Mouse (Mus musculus): Measurements from ENCODE around the gene Asap3. TPM values are rescaled to one million over a fixed set of nuclear protein-coding genes. Genes with fewer than 3 reads are reported as not detected.

Asap3 gene
- total and polyA plus RNA-seq, 2 experiments, result 3.3 to 5.8 TPM

DNA sequence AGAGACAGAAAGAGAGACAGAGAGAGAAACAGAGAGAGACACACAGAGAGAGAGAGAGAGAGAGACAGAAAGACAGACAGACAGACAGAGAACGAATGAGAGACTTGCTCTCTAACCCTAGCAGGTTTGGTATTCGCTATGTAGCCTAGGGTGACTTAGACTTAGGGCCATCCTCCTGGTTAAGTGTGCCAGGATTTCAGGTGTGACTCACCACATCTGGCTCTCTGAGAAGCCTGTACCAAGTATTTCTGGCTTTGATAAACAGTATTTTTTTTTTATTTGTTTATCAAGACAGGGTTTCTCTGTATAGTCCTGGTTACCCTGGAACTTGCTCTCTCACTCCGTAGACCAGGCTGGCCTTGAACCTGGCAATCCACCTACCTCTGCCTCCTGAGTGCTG, 38.5 kb upstream of the Asap3 start:
- Histone ChIP-seq H3K9ac (ENCODE audit: low read depth, low read length) (no peak overlapping the region), H3K27me3 (ENCODE audit: control insufficient read depth, insufficient read depth, low read length) (no peaks in the 10 kb centered on the region), H3K27ac (replicated peaks; ENCODE audit: insufficient read depth, low read depth, low read length) (no peak overlapping the region), H3K79me2 (ENCODE audit: control insufficient read depth, insufficient read depth, low read length) (no peaks in the 10 kb centered on the region), H3K36me3 (ENCODE audit: control insufficient read depth, insufficient read depth, low read length) (no peaks in the 10 kb centered on the region), H3K4me1 (ENCODE audit: control insufficient read depth, insufficient read depth, low read length) (peaks cover under 1% of the 10 kb centered on the region; the same call in 1 of the 2 replicates), H3K4me3 (ENCODE audit: insufficient read depth, low read depth, low read length) (no peak overlapping the region)
- no peak for DNase-seq (ENCODE audit: extremely low read depth, low read depth, low spot score)
- TF ChIP-seq POLR2A (IDR thresholded peaks at IDR 0.05; ENCODE audit: extremely low read depth, insufficient read depth, low read length), result no peak
- no peak for TF ChIP-seq CTCF (IDR thresholded peaks at IDR 0.05; ENCODE audit: low read depth, low read length)
- 38% methylated on average over 3 of the region's 3 CpGs for WGBS

DNA sequence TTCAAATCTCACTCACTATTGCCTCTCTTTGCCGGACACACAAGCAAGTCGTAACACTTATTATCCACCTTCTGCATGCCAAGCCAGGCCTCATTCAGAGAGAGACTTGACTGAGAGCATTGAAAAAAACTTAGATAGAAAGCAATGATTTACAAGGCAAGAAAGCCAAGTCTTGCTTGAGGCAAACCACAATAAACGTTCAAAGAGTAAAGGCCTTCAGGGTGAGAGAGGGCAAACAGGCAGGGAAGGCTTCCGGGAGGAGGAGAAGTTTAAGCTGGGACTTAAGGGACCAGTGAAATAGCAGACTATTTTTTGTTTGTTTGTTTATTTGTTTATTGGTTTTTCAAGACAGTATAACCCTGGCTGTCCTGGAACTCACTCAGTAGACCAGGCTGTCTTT, 35.8 kb upstream of the Asap3 start:
- H3K4me3 ChIP-seq (ENCODE audit: insufficient read depth, low read depth, low read length), result no peak overlapping the region
- peaks cover 17% of the 10 kb centered on the region for H3K4me1 ChIP-seq (ENCODE audit: control insufficient read depth, insufficient read depth, low read length)
- H3K27me3 ChIP-seq (ENCODE audit: control insufficient read depth, insufficient read depth, low read length), result no peaks in the 10 kb centered on the region
- TF ChIP-seq POLR2A (IDR thresholded peaks at IDR 0.05; ENCODE audit: extremely low read depth, insufficient read depth, low read length) (no peak), CTCF (IDR thresholded peaks at IDR 0.05; ENCODE audit: low read depth, low read length) (no peak)
- H3K9ac ChIP-seq (ENCODE audit: low read depth, low read length), result no peak overlapping the region
- H3K27ac ChIP-seq (replicated peaks; ENCODE audit: insufficient read depth, low read depth, low read length), result no peak overlapping the region
- no peaks in the 10 kb centered on the region for H3K36me3 ChIP-seq (ENCODE audit: control insufficient read depth, insufficient read depth, low read length)
- no peak for DNase-seq (ENCODE audit: extremely low read depth, low read depth, low spot score)
- no peaks in the 10 kb centered on the region for H3K79me2 ChIP-seq (ENCODE audit: control insufficient read depth, insufficient read depth, low read length)
- WGBS, result 77% methylated on average over 4 of the region's 4 CpGs

DNA sequence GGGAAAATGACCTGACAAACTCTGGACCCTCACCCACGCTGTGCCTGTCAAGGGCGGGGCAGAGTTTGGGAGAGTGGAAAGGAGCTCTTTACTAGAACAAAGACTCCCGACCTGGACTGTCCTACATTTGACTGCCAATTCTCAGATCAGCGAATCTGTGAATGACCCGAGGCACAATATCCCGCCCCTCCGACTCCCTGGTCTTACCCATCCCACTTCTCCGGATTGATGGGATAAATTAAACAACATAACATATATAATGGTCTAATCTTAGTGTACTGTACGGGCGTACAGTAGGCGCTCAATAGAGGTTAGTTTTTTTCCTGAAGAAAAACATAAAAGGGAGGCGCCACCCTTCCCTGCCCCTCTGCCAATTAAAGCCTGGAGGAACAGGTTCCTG, 34.7 kb upstream of the Asap3 start:
- H3K79me2 ChIP-seq (ENCODE audit: control insufficient read depth, insufficient read depth, low read length), result no peaks in the 10 kb centered on the region
- no peak for DNase-seq (ENCODE audit: extremely low read depth, low read depth, low spot score)
- no peak overlapping the region for H3K9ac ChIP-seq (ENCODE audit: low read depth, low read length)
- H3K4me1 ChIP-seq (ENCODE audit: control insufficient read depth, insufficient read depth, low read length), result peaks cover 20% of the 10 kb centered on the region
- 29% methylated on average over 12 of the region's 12 CpGs for WGBS
- H3K27ac ChIP-seq (replicated peaks; ENCODE audit: insufficient read depth, low read depth, low read length), result no peak overlapping the region
- H3K4me3 ChIP-seq (ENCODE audit: insufficient read depth, low read depth, low read length), result no peak overlapping the region
- H3K36me3 ChIP-seq (ENCODE audit: control insufficient read depth, insufficient read depth, low read length), result no peaks in the 10 kb centered on the region
- H3K27me3 ChIP-seq (ENCODE audit: control insufficient read depth, insufficient read depth, low read length), result no peaks in the 10 kb centered on the region
- TF ChIP-seq POLR2A (IDR thresholded peaks at IDR 0.05; ENCODE audit: extremely low read depth, insufficient read depth, low read length) (no peak), CTCF (IDR thresholded peaks at IDR 0.05; ENCODE audit: low read depth, low read length) (no peak)

DNA sequence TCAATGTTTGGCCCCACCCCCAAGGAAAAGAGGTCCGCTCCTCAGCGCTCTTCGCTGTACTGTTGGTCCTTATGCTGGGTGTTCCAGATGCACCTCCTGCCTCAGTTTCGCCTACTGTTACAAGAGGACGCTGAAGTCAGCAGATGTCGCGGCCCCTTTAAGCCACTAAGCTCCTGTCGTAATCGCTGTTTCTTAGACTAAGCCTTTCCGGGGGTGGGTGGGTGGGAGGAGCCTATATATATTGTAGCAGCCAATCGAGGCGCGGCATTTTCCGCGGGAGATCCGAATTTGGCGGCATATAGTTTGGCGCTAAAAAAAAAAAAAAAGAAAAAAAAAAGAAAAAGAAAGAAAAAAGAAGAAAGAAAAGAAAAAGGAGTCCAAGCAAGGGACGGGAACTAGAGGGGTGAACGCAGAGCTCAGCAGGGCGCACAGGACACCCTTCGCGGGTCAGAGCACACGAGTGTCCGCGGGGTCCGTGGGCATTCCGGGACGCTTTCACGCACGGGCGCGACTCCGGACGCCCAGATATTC, 34.1 kb upstream of the Asap3 start, which contains the start of gene E2f2:
Gene E2f2, plus strand, starts transcription at position 384 of the 531 bp plus-strand sequence.
- Histone ChIP-seq H3K9ac (ENCODE audit: low read depth, low read length) (peak within 1 kb of the TSS; percentile 77), H3K4me1 (ENCODE audit: control insufficient read depth, insufficient read depth, low read length) (peaks cover 20% of the 10 kb centered on the region), H3K27ac (replicated peaks; ENCODE audit: insufficient read depth, low read depth, low read length) (peak within 1 kb of the TSS; percentile 30), H3K36me3 (ENCODE audit: control insufficient read depth, insufficient read depth, low read length) (no peaks in the 10 kb centered on the region), H3K79me2 (ENCODE audit: control insufficient read depth, insufficient read depth, low read length) (no peaks in the 10 kb centered on the region), H3K4me3 (ENCODE audit: insufficient read depth, low read depth, low read length) (peak within 1 kb of the TSS; percentile 65), H3K27me3 (ENCODE audit: control insufficient read depth, insufficient read depth, low read length) (no peaks in the 10 kb centered on the region)
- under 1% methylated on average over 35 of the region's 35 CpGs for WGBS
- peak; percentile 66 for DNase-seq (ENCODE audit: extremely low read depth, low read depth, low spot score)
- TF ChIP-seq POLR2A (IDR thresholded peaks at IDR 0.05; ENCODE audit: extremely low read depth, insufficient read depth, low read length) (no peak), CTCF (IDR thresholded peaks at IDR 0.05; ENCODE audit: low read depth, low read length) (no peak)

DNA sequence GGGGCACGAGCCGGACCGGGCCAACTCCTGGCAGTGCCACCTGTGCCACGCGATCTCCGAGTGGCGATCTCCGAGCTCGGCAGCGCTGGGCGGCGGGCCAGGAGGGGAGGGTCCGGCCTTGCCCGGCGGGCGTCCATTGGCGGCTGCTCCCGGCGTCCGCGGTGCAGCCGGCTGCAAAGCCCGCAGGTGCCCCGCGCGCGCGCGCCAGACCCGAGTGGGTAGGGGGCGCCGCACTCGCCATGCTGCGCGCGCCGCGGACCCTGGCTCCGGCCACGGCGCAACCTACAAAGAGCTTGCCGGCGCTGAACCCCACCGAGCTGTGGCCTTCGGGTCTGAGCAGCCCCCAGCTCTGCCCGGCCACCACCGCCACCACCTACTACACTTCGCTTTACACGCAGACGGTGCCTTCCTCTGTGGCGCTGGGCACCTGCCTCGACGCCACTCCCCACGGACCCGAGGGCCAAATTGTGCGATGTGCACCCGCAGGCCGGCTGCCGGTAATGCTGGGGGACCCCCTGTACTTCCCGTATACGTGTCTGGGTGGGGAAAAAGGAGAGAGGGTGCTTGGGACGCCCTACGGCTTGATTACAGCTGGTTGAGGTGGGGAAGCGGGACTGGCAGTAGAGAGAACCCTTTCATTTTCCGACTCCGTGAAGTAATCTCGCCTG, 33.5 kb upstream of the Asap3 start:
- TF ChIP-seq POLR2A (IDR thresholded peaks at IDR 0.05; ENCODE audit: extremely low read depth, insufficient read depth, low read length), result no peak
- TF ChIP-seq CTCF (IDR thresholded peaks at IDR 0.05; ENCODE audit: low read depth, low read length), result no peak
- WGBS, result under 1% methylated on average over 67 of the region's 67 CpGs
- H3K4me3 ChIP-seq (ENCODE audit: insufficient read depth, low read depth, low read length), result peak overlapping the region; percentile 65
- H3K27me3 ChIP-seq (ENCODE audit: control insufficient read depth, insufficient read depth, low read length), result no peaks in the 10 kb centered on the region
- no peaks in the 10 kb centered on the region for H3K36me3 ChIP-seq (ENCODE audit: control insufficient read depth, insufficient read depth, low read length)
- H3K27ac ChIP-seq (replicated peaks; ENCODE audit: insufficient read depth, low read depth, low read length), result peak overlapping the region; percentile 19; the same call in 1 of the 2 replicates
- no peaks in the 10 kb centered on the region for H3K79me2 ChIP-seq (ENCODE audit: control insufficient read depth, insufficient read depth, low read length)
- H3K4me1 ChIP-seq (ENCODE audit: control insufficient read depth, insufficient read depth, low read length), result peaks cover 22% of the 10 kb centered on the region
- peak overlapping the region; percentile 70 for H3K9ac ChIP-seq (ENCODE audit: low read depth, low read length)
- peak; percentile 53 for DNase-seq (ENCODE audit: extremely low read depth, low read depth, low spot score)

DNA sequence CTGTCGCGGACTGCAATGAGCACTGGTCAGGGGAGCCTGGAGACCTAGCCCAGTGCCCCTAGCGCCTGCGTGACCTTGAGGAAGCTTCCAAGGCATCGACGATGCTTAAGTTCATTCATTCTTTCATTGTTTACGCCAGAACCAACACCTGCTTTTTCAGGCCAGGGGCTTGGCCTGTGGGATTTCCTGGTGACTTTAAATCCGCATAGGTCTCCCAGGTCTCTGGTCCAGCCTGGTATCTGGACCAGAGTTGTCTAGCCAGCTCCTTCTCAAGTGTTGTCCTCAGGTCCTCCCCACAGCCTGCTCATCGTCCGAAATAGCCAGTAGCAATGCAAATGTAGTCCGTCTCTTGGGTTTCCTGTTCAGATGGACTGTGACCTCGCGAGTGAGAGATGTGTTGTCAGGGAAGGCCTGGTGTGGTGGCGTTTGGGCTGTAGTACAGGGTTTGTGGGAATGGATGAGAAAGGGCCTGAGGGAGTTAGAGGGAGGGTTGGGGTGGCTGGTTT, 32.9 kb upstream of the Asap3 start:
- no peaks in the 10 kb centered on the region for H3K27me3 ChIP-seq (ENCODE audit: control insufficient read depth, insufficient read depth, low read length)
- no peaks in the 10 kb centered on the region for H3K79me2 ChIP-seq (ENCODE audit: control insufficient read depth, insufficient read depth, low read length)
- TF ChIP-seq POLR2A (IDR thresholded peaks at IDR 0.05; ENCODE audit: extremely low read depth, insufficient read depth, low read length), result no peak
- no peak for TF ChIP-seq CTCF (IDR thresholded peaks at IDR 0.05; ENCODE audit: low read depth, low read length)
- H3K4me1 ChIP-seq (ENCODE audit: control insufficient read depth, insufficient read depth, low read length), result peaks cover 24% of the 10 kb centered on the region
- DNase-seq (ENCODE audit: extremely low read depth, low read depth, low spot score), result peak; percentile 66
- H3K9ac ChIP-seq (ENCODE audit: low read depth, low read length), result peak overlapping the region; percentile 70
- H3K4me3 ChIP-seq (ENCODE audit: insufficient read depth, low read depth, low read length), result peak overlapping the region; percentile 65
- H3K36me3 ChIP-seq (ENCODE audit: control insufficient read depth, insufficient read depth, low read length), result no peaks in the 10 kb centered on the region
- 3% methylated on average over 14 of the region's 14 CpGs for WGBS
- no peak overlapping the region for H3K27ac ChIP-seq (replicated peaks; ENCODE audit: insufficient read depth, low read depth, low read length)

All from liver, adult 2 months (tissue).